Mouse (Mus musculus) CH12F3 (cell line): ENCODE results near the gene Hhatl.

ENCODE experiments used
- in situ Hi-C: fragments of 300-500 bp; cut with MboI; formaldehyde crosslinking; loops from 2 replicates; pipeline ENCODE4 v1.14.3; 2020; ENCODE audit warnings: low sequenced_read_pairs

Hhatl gene

GRCm38 (mm10) chr9:121791757-121792521 lies at the start of gene Hhatl:
Gene Hhatl (minus strand): TSS chr9:121792507.
- in situ Hi-C loops = no loop called here

- in situ Hi-C loops = no loop called here
These were observed 47.3 kb upstream of the Hhatl start for GRCm38 (mm10) chr9:121839622-121839965.

GRCm38 (mm10) chr9:121838829-121839621 lies 46.7 kb upstream of the Hhatl start, which contains the start of gene Ccdc13:
Gene Ccdc13 (minus strand): TSS chr9:121839461.
- in situ Hi-C loops = no loop called here

- in situ Hi-C loops = no loop called here
These were observed 45.7 kb upstream of the Hhatl start for GRCm38 (mm10) chr9:121838008-121838407.

GRCm38 (mm10) chr9:121833825-121834224 lies 41.5 kb upstream of the Hhatl start:
- in situ Hi-C loops = no loop called here

- in situ Hi-C loops = no loop called here
These were observed 38.6 kb upstream of the Hhatl start for GRCm38 (mm10) chr9:121830956-121831293.

GRCm38 (mm10) chr9:121830243-121830955 lies 38.1 kb upstream of the Hhatl start:
- in situ Hi-C loops = no loop called here

- in situ Hi-C loops = no loop called here
These were observed 37.1 kb upstream of the Hhatl start for GRCm38 (mm10) chr9:121829270-121829992.

GRCm38 (mm10) chr9:121828314-121828713 lies 36.0 kb upstream of the Hhatl start:
- in situ Hi-C loops = no loop called here

GRCm38 (mm10) chr9:121826356-121826755 lies 34.0 kb upstream of the Hhatl start:
- in situ Hi-C loops = no loop called here

- in situ Hi-C loops = no loop called here
These were observed 31.7 kb upstream of the Hhatl start for GRCm38 (mm10) chr9:121823991-121824390.

- in situ Hi-C loops = no loop called here
These were observed 30.7 kb upstream of the Hhatl start for GRCm38 (mm10) chr9:121823051-121823450.

GRCm38 (mm10) chr9:121822585-121822991 lies 30.3 kb upstream of the Hhatl start:
- in situ Hi-C loops = no loop called here

- in situ Hi-C loops = no loop called here
These were observed 28.5 kb upstream of the Hhatl start for GRCm38 (mm10) chr9:121820765-121821164.

GRCm38 (mm10) chr9:121819771-121820471 lies 27.6 kb upstream of the Hhatl start:
- in situ Hi-C loops = no loop called here

- in situ Hi-C loops = no loop called here
These were observed 26.9 kb upstream of the Hhatl start for GRCm38 (mm10) chr9:121819073-121819770.

- in situ Hi-C loops = no loop called here
These were observed 22.9 kb upstream of the Hhatl start for GRCm38 (mm10) chr9:121815183-121815582.

GRCm38 (mm10) chr9:121810081-121810821 lies 17.9 kb upstream of the Hhatl start:
- in situ Hi-C loops = no loop called here

GRCm38 (mm10) chr9:121808511-121808910 lies 16.2 kb upstream of the Hhatl start:
- in situ Hi-C loops = no loop called here
